Mouse (Mus musculus) stomach, postnatal 0 days (tissue): ENCODE data around the gene Wnt7a. TPM values are rescaled to one million over a fixed set of nuclear protein-coding genes. Genes with fewer than 3 reads are reported as not detected.

Experiments used
- ATAC-seq: fragments of 200-750 bp; cut with Nextera tagmentation; 2 replicates; pipeline ENCODE4 v1.8.0; 2017; ENCODE audit not compliant: low FRiP score, low TSS enrichment
- DNase-seq: peaks from one replicate; pipeline ENCODE4 v3.0.0-alpha.2; 2016; ENCODE audit warnings: low spot score
- H3K27ac ChIP-seq: fragments of 300-500 bp; sonication (generic); replicated peaks from 2 replicates; pipeline ENCODE4 v1.5.1; 2014; ENCODE audit warnings: mild to moderate bottlenecking, control low read depth
- H3K27me3 ChIP-seq: fragments of 300-500 bp; sonication (generic); 2 replicates; pipeline ENCODE4 v1.6.1; 2014; ENCODE audit warnings: low read length; ENCODE audit not compliant: control insufficient read depth, insufficient read depth
- H3K36me3 ChIP-seq: fragments of 300-500 bp; sonication (generic); 2 replicates; pipeline ENCODE4 v1.6.1; 2014; ENCODE audit warnings: low read length, mixed read lengths; ENCODE audit not compliant: control insufficient read depth, insufficient read depth
- H3K4me1 ChIP-seq: fragments of 300-500 bp; sonication (generic); replicated peaks from 2 replicates; pipeline ENCODE4 v1.6.1; 2014; ENCODE audit warnings: antibody characterized with exemption; ENCODE audit not compliant: control insufficient read depth, insufficient read depth
- H3K4me2 ChIP-seq: fragments of 300-500 bp; sonication (generic); replicated peaks from 2 replicates; pipeline ENCODE4 v1.6.1; 2014; ENCODE audit warnings: low read depth, mild to moderate bottlenecking, control low read depth, moderate library complexity
- H3K4me3 ChIP-seq: fragments of 300-500 bp; sonication (generic); 2 replicates; pipeline ENCODE4 v1.5.1; 2014; ENCODE audit warnings: low read depth, low read length, control low read depth
- H3K9ac ChIP-seq: fragments of 300-500 bp; sonication (generic); 2 replicates; pipeline ENCODE4 v1.6.1; 2014; ENCODE audit warnings: mild to moderate bottlenecking, low read length, control low read depth, mixed read lengths
- H3K9me3 ChIP-seq: fragments of 300-500 bp; sonication (generic); 2 replicates; pipeline ENCODE4 v1.6.1; 2016; ENCODE audit warnings: low read length; ENCODE audit not compliant: control insufficient read depth
- CTCF ChIP-seq: IDR thresholded peaks from 2 replicates; pipeline ENCODE4 v1.5.1; 2016; ENCODE audit warnings: antibody characterized with exemption, low read depth, mild to moderate bottlenecking, moderate library complexity
- EP300 ChIP-seq: optimal IDR thresholded peaks from 2 replicates; pipeline ENCODE3; 2016; ENCODE audit warnings: antibody characterized with exemption
- WGBS: fragments of 180-500 bp; shearing (Covaris S2); extraction: QIAGEN DNeasy Blood & Tissue Kit; methylation state at CpG from one replicate; pipeline ENCODE4 v1.1.7; 2014; 5-methylcytosine and 5-hydroxymethylcytosine counted together
- polyA plus RNA-seq: library from polyadenylated mRNA; unstranded; fragments of >200 nt; fragmentation: Nextera tagmentation; extraction: Ambion mirVana; gene quantifications from 2 replicates; pipeline ENCODE4 v1.2.1, GENCODE M21; 2015

The Wnt7a gene
- polyA plus RNA-seq, 1 experiment from 2014 or later, result not detected

- DNase-seq (no peak), ATAC-seq (no peak)
- 71% methylated on average over 6 of the region's 6 CpGs for WGBS
- H3K4me3 ChIP-seq, result no peak overlapping the region
- no peaks in the 10 kb centered on the region for H3K27me3 ChIP-seq
- H3K4me2 ChIP-seq, result no peak overlapping the region
- TF ChIP-seq CTCF, result no peak
- no peak for TF ChIP-seq EP300
- no peaks in the 10 kb centered on the region for H3K9me3 ChIP-seq
- no peak overlapping the region for H3K27ac ChIP-seq
- no peak overlapping the region for H3K9ac ChIP-seq
- no peaks in the 10 kb centered on the region for H3K36me3 ChIP-seq
- no peaks in the 10 kb centered on the region for H3K4me1 ChIP-seq
Observed at GRCm38 (mm10) chr6:91358866-91359656, 52.1 kb downstream of the Wnt7a start.

GRCm38 (mm10) chr6:91358394-91358793 lies 52.8 kb downstream of the Wnt7a start:
- Histone ChIP-seq H3K27ac (no peak overlapping the region), H3K4me3 (no peak overlapping the region), H3K9me3 (no peaks in the 10 kb centered on the region), H3K4me1 (no peaks in the 10 kb centered on the region), H3K27me3 (no peaks in the 10 kb centered on the region), H3K9ac (no peak overlapping the region), H3K4me2 (no peak overlapping the region), H3K36me3 (no peaks in the 10 kb centered on the region)
- WGBS, result 36% methylated on average over 2 of the region's 2 CpGs
- no peak for DNase-seq
- no peak for ATAC-seq
- no peak for TF ChIP-seq EP300
- TF ChIP-seq CTCF, result no peak

GRCm38 (mm10) chr6:91357238-91357876 lies 53.8 kb downstream of the Wnt7a start:
- H3K4me3 ChIP-seq, result no peak overlapping the region

GRCm38 (mm10) chr6:91349620-91350019 lies 61.5 kb downstream of the Wnt7a start:
- WGBS, result 47% methylated on average over 9 of the region's 9 CpGs
- H3K36me3 ChIP-seq, result no peaks in the 10 kb centered on the region
- H3K4me1 ChIP-seq, result no peaks in the 10 kb centered on the region
- H3K9ac ChIP-seq, result no peak overlapping the region
- no peaks in the 10 kb centered on the region for H3K9me3 ChIP-seq
- no peak overlapping the region for H3K4me2 ChIP-seq
- no peak overlapping the region for H3K27ac ChIP-seq
- ATAC-seq, result no peak; the same call in 1 of the 2 replicates
- H3K27me3 ChIP-seq, result no peaks in the 10 kb centered on the region
- H3K4me3 ChIP-seq, result no peak overlapping the region
- TF ChIP-seq CTCF (no peak), EP300 (no peak)
- DNase-seq, result no peak

More at GRCm38 (mm10) chr6:91357238-91357876, 53.8 kb downstream of the Wnt7a start:
- no peak overlapping the region for H3K4me2 ChIP-seq
- H3K4me1 ChIP-seq, result no peaks in the 10 kb centered on the region
- H3K9me3 ChIP-seq, result no peaks in the 10 kb centered on the region
- no peak overlapping the region for H3K9ac ChIP-seq
- ATAC-seq, result peak; percentile 67
- DNase-seq, result peak; percentile 39
- no peaks in the 10 kb centered on the region for H3K36me3 ChIP-seq
- H3K27ac ChIP-seq, result no peak overlapping the region
- 48% methylated on average over 13 of the region's 13 CpGs for WGBS
- H3K27me3 ChIP-seq, result no peaks in the 10 kb centered on the region
- no peak for TF ChIP-seq EP300
- TF ChIP-seq CTCF, result no peak

GRCm38 (mm10) chr6:91347721-91348120 lies 63.4 kb downstream of the Wnt7a start:
- ATAC-seq, result no peak
- Histone ChIP-seq H3K4me1 (no peaks in the 10 kb centered on the region), H3K4me3 (no peak overlapping the region), H3K9me3 (no peaks in the 10 kb centered on the region), H3K36me3 (no peaks in the 10 kb centered on the region), H3K9ac (no peak overlapping the region), H3K27me3 (no peaks in the 10 kb centered on the region), H3K27ac (no peak overlapping the region), H3K4me2 (no peak overlapping the region)
- TF ChIP-seq EP300 (no peak), CTCF (no peak)
- DNase-seq, result no peak
- 28% methylated on average over 7 of the region's 7 CpGs for WGBS

- H3K27me3 ChIP-seq, result no peaks in the 10 kb centered on the region
- no peak overlapping the region for H3K9ac ChIP-seq
- H3K4me3 ChIP-seq, result no peak overlapping the region
- no peaks in the 10 kb centered on the region for H3K36me3 ChIP-seq
- DNase-seq (no peak), ATAC-seq (no peak)
- TF ChIP-seq EP300 (no peak), CTCF (no peak)
- H3K4me2 ChIP-seq, result no peak overlapping the region
- no peaks in the 10 kb centered on the region for H3K9me3 ChIP-seq
- WGBS, result 40% methylated on average over 3 of the region's 3 CpGs
- no peaks in the 10 kb centered on the region for H3K4me1 ChIP-seq
- H3K27ac ChIP-seq, result no peak overlapping the region
Observed at GRCm38 (mm10) chr6:91346906-91347156, 64.3 kb downstream of the Wnt7a start.
